Mouse (Mus musculus) brain, embryonic 18.5 days (tissue): ENCODE measurements at regions not wholly inside any gene's neighbourhood (a gene's known extent, or its start where the extent isn't known, plus 50 kb on each side); places are given as distances from the start of the nearest gene placed in this dataset.
"Not testable (repeated sequence)": the region's sequence is repeated elsewhere in the genome, so short reads cannot be mapped to it uniquely, and the experiment has no call there.

Experiments
- DNase-seq: peaks from one replicate; pipeline ENCODE4 v3.0.0-alpha.2; 2012; ENCODE audit warnings: low read depth, low spot score

- DNase-seq = no peak
Observed at GRCm38 (mm10) chr2:43072964-43073619, 419.7 kb upstream of the Lrp1b start.

GRCm38 (mm10) chr2:43097560-43098233, 444.3 kb upstream of the Lrp1b start:
- DNase-seq = peak; percentile 55

- DNase-seq = no peak
Observed at GRCm38 (mm10) chr2:43119862-43120261, 435.3 kb upstream of the Kynu start.

- DNase-seq = no peak
Observed at GRCm38 (mm10) chr2:43153574-43153973, 401.6 kb upstream of the Kynu start.

GRCm38 (mm10) chr2:43182105-43182504, 373.0 kb upstream of the Kynu start:
- no peak for DNase-seq

GRCm38 (mm10) chr2:43195531-43195930, 359.6 kb upstream of the Kynu start:
- DNase-seq = not testable (repeated sequence)

GRCm38 (mm10) chr2:43208223-43208622, 346.9 kb upstream of the Kynu start:
- peak; percentile 46 for DNase-seq

GRCm38 (mm10) chr2:43213901-43214300, 341.2 kb upstream of the Kynu start:
- no peak for DNase-seq

- DNase-seq = no peak
Observed at GRCm38 (mm10) chr2:43217119-43217518, 338.0 kb upstream of the Kynu start.

GRCm38 (mm10) chr2:43222721-43223120, 332.4 kb upstream of the Kynu start:
- DNase-seq = no peak

- not testable (repeated sequence) for DNase-seq
Observed at GRCm38 (mm10) chr2:43224728-43225127, 330.4 kb upstream of the Kynu start.

GRCm38 (mm10) chr2:43246786-43247185, 308.3 kb upstream of the Kynu start:
- no peak for DNase-seq

GRCm38 (mm10) chr2:43248671-43249070, 306.5 kb upstream of the Kynu start:
- no peak for DNase-seq

GRCm38 (mm10) chr2:43254709-43255108, 300.4 kb upstream of the Kynu start:
- DNase-seq = no peak

- DNase-seq = no peak
Observed at GRCm38 (mm10) chr2:43270802-43271201, 284.3 kb upstream of the Kynu start.

- no peak for DNase-seq
Observed at GRCm38 (mm10) chr2:43272080-43272479, 283.0 kb upstream of the Kynu start.

- no peak for DNase-seq
Observed at GRCm38 (mm10) chr2:43274012-43274411, 281.1 kb upstream of the Kynu start.

GRCm38 (mm10) chr2:43295801-43296200, 259.3 kb upstream of the Kynu start:
- no peak for DNase-seq

- peak; percentile 63 for DNase-seq
Observed at GRCm38 (mm10) chr2:43323836-43324235, 231.3 kb upstream of the Kynu start.

- DNase-seq = no peak
Observed at GRCm38 (mm10) chr2:43364301-43364700, 190.8 kb upstream of the Kynu start.

- no peak for DNase-seq
Observed at GRCm38 (mm10) chr2:43365812-43366211, 189.3 kb upstream of the Kynu start.

- DNase-seq = no peak
Observed at GRCm38 (mm10) chr2:43403348-43403747, 151.8 kb upstream of the Kynu start.
